Mouse (Mus musculus): ENCODE results near the gene Endou.

GRCm38 (mm10) chr15:97723536-97724345 lies 7.4 kb downstream of the Endou start:
- TF ChIP-seq POLR2A (IDR thresholded peaks at IDR 0.05; ENCODE audit: borderline replicate concordance, low read depth, low read length) (no peak), CTCF (IDR thresholded peaks at IDR 0.05; ENCODE audit: low read depth, low read length) (no peak)

Measured in bone marrow macrophage, adult 2 months (primary cell).